Mouse (Mus musculus): ENCODE results near the gene Oasl1. TPM values are rescaled to one million over a fixed set of nuclear protein-coding genes. Genes with fewer than 3 reads are reported as not detected.
A peak's percentile ranks its signal among the peaks of the same experiment; 100 is the strongest.

Oasl1 gene
- polyA plus RNA-seq, 1 experiment from 2014 or later, result 0.46 TPM

DNA sequence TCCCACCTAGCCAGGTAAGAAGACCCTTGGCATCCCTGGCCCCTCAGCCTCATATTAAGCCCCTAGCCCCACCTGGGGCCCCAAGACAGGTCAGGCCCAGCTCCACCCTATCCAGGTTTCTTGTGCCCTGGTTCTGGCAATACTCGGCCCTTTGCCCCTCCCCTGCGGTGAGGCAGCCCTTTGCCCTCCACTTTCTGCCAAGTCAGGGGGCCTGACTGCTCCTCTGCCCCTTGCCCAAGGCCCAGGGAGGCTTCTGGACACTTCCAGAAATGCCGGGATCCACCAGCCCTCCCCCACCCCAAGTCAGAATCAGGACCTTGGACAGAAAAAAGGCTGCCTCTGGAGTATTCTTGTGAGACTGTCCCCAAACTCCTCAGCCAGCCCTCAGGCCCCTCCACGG, 46.0 kb downstream of the Oasl1 start:
- ATAC-seq (ENCODE audit: insufficient number of reproducible peaks, low FRiP score), result no peak
- Histone ChIP-seq H3K27me3 (replicated peaks) (peaks cover 45% of the 10 kb centered on the region), H3K27ac (ENCODE audit: poor library complexity, severe bottlenecking) (no peak overlapping the region), H3K9ac (no peak overlapping the region), H3K9me3 (replicated peaks) (no peaks in the 10 kb centered on the region), H3K4me1 (replicated peaks) (peaks cover 24% of the 10 kb centered on the region), H3K4me3 (no peak overlapping the region), H3K36me3 (no peaks in the 10 kb centered on the region), H3K4me2 (no peak overlapping the region)
- WGBS, result 15% methylated on average over 4 of the region's 4 CpGs

- WGBS, result 62% methylated on average over 13 of the region's 13 CpGs
- Histone ChIP-seq H3K36me3 (no peaks in the 10 kb centered on the region), H3K27me3 (replicated peaks) (peaks cover 45% of the 10 kb centered on the region), H3K4me3 (no peak overlapping the region), H3K9ac (no peak overlapping the region), H3K27ac (ENCODE audit: poor library complexity, severe bottlenecking) (no peak overlapping the region), H3K4me1 (replicated peaks) (peaks cover 17% of the 10 kb centered on the region), H3K4me2 (no peak overlapping the region), H3K9me3 (replicated peaks) (no peaks in the 10 kb centered on the region)
- ATAC-seq (ENCODE audit: insufficient number of reproducible peaks, low FRiP score), result no peak
Measured at GRCm38 (mm10) chr5:114969609-114970215, 46.7 kb downstream of the Oasl1 start.

DNA sequence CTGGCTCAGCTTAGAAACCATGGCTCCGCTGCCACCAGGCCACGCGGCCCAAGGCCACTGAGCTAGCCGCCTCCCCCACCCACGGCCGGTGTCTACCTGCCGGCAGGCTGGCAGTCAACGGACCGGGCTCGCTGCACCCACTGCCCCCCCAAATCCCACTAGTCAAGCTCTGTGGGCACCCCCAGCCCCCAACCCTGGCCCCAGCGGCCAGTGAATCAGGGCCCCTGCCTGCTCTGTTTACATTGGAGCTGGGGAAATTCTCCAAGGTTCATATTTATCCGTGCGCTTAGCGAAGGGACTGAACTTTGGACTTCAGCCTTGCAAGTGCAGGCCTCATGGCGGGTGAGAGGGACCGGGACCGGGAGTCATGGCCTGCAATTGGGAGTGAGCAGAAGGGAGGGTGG, 47.8 kb downstream of the Oasl1 start, which contains the start of gene Hnf1a:
TSS of gene Hnf1a (minus strand) at position 271 of the 404 bp plus-strand sequence.
- no peak within 1 kb of the TSS for H3K27ac ChIP-seq (ENCODE audit: poor library complexity, severe bottlenecking)
- no peak within 1 kb of the TSS for H3K9ac ChIP-seq
- H3K27me3 ChIP-seq (replicated peaks), result peaks cover 45% of the 10 kb centered on the region
- H3K4me2 ChIP-seq, result no peak within 1 kb of the TSS
- H3K4me1 ChIP-seq (replicated peaks), result 0 out of 2 replicates have a peak, but pooled peaks cover 7% of the 10 kb centered on the region
- H3K9me3 ChIP-seq (replicated peaks), result no peaks in the 10 kb centered on the region
- ATAC-seq (ENCODE audit: insufficient number of reproducible peaks, low FRiP score), result 0 out of 2 replicates have a peak, but pooled peaks have one; percentile 11
- no peak within 1 kb of the TSS for H3K4me3 ChIP-seq
- WGBS, result 80% methylated on average over 17 of the region's 17 CpGs
- no peaks in the 10 kb centered on the region for H3K36me3 ChIP-seq

DNA sequence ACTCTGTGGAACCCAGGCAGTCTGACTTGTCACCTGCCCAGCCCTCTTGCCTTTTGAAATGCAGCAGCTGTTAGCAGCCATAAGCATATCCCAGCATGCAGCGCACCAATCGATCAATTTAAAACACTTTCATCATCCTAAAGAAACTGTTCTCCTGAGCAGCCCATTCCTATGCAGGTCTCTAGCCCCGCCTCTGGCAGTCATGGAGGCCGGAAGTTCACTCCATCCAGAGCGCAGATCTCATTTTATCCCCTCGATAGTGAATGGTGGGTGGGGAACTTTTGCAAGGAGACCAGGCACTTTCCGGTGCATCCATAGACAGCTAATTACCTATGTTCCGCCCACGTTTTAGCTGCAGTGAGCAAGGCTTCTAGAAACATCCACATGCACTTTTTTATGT, 49.2 kb downstream of the Oasl1 start:
- H3K9ac ChIP-seq, result no peak overlapping the region
- no peaks in the 10 kb centered on the region for H3K36me3 ChIP-seq
- no peak for ATAC-seq (ENCODE audit: insufficient number of reproducible peaks, low FRiP score)
- H3K27ac ChIP-seq (ENCODE audit: poor library complexity, severe bottlenecking), result no peak overlapping the region
- 84% methylated on average over 9 of the region's 9 CpGs for WGBS
- H3K4me2 ChIP-seq, result no peak overlapping the region
- no peaks in the 10 kb centered on the region for H3K9me3 ChIP-seq (replicated peaks)
- H3K27me3 ChIP-seq (replicated peaks), result peaks cover 37% of the 10 kb centered on the region
- 0 out of 2 replicates have a peak, but pooled peaks cover 7% of the 10 kb centered on the region for H3K4me1 ChIP-seq (replicated peaks)
- no peak overlapping the region for H3K4me3 ChIP-seq

DNA sequence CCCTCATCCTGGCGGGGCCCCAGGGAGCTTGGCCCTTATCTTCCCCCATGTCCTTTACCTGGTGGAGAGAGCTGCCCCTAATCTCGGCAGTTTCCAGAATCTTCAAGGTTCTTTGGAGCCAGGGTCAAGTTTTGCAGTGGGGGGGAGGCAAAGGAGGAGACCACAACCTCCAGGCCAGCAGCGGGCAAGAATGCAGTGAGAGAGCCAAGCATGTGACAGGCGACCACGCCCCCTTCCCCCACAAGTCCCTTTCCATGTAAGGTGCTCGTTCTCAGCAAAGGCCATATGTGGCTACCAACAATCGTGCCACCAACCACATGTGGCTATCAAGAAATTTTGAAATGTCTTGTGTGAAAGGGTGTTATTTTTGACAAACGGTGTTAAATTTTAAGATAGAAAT, 50.1 kb downstream of the Oasl1 start:
- no peak overlapping the region for H3K4me3 ChIP-seq
- H3K36me3 ChIP-seq, result no peaks in the 10 kb centered on the region
- no peak overlapping the region for H3K4me2 ChIP-seq
- peaks cover 27% of the 10 kb centered on the region for H3K27me3 ChIP-seq (replicated peaks)
- no peak for ATAC-seq (ENCODE audit: insufficient number of reproducible peaks, low FRiP score)
- WGBS, result 65% methylated on average over 8 of the region's 8 CpGs
- H3K27ac ChIP-seq (ENCODE audit: poor library complexity, severe bottlenecking), result no peak overlapping the region
- no peaks in the 10 kb centered on the region for H3K9me3 ChIP-seq (replicated peaks)
- H3K9ac ChIP-seq, result no peak overlapping the region
- H3K4me1 ChIP-seq (replicated peaks), result 0 out of 2 replicates have a peak, but pooled peaks cover 3% of the 10 kb centered on the region

DNA sequence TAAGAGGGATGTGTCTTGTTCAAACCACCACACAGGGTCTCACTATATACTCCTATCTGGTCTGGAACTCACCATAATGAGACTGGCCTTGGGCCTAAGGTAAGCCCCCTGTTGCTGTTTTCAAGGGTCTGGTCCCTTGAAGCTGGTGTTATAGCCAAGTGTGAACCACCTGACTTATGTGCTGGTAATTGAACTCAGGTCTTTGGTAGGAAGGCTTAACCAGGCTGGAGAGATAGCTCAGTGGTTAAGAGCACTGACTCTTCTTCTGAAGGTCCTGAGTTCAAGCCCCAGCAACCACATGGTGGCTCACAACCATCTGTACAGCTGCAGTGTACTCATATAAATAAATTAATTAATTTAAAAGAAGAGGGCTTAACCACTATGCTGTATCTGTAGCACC, 53.9 kb downstream of the Oasl1 start:
- Histone ChIP-seq H3K9me3 (replicated peaks) (no peaks in the 10 kb centered on the region), H3K4me2 (no peak overlapping the region), H3K9ac (no peak overlapping the region), H3K4me3 (no peak overlapping the region), H3K27ac (ENCODE audit: poor library complexity, severe bottlenecking) (no peak overlapping the region), H3K27me3 (replicated peaks) (no peaks in the 10 kb centered on the region), H3K4me1 (replicated peaks) (peaks cover 12% of the 10 kb centered on the region), H3K36me3 (no peaks in the 10 kb centered on the region)
- no peak for ATAC-seq (ENCODE audit: insufficient number of reproducible peaks, low FRiP score)

DNA sequence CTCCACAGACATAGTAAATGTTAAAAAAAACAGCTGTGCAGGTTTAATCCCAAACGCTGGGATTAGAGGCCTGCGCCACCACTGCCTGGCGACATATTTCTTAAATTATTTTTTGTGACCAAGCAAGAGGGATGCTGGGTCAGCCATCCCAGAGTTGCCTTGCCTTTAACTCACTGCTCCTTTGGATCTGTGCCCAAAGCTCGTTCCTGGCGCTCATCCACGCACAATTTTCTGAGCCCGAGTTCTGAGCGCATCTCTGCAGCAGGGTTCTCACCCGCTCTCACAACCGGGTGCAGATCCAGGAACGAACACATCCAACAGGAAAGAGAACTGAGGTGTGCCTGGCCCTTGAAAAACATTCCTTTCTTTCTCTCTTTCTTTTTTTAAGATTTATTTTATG, 55.4 kb downstream of the Oasl1 start:
- Histone ChIP-seq H3K4me2 (no peak overlapping the region), H3K27ac (ENCODE audit: poor library complexity, severe bottlenecking) (no peak overlapping the region), H3K9me3 (replicated peaks) (peaks cover 2% of the 10 kb centered on the region; the same call in 1 of the 2 replicates), H3K27me3 (replicated peaks) (no peaks in the 10 kb centered on the region), H3K9ac (no peak overlapping the region), H3K4me3 (no peak overlapping the region), H3K36me3 (no peaks in the 10 kb centered on the region), H3K4me1 (replicated peaks) (peaks cover 12% of the 10 kb centered on the region)
- WGBS, result 59% methylated on average over 11 of the region's 11 CpGs
- ATAC-seq (ENCODE audit: insufficient number of reproducible peaks, low FRiP score), result no peak

- H3K27ac ChIP-seq (ENCODE audit: poor library complexity, severe bottlenecking), result no peak overlapping the region
- no peaks in the 10 kb centered on the region for H3K36me3 ChIP-seq
- ATAC-seq (ENCODE audit: insufficient number of reproducible peaks, low FRiP score), result no peak
- peaks cover 12% of the 10 kb centered on the region for H3K4me1 ChIP-seq (replicated peaks)
- peaks cover 3% of the 10 kb centered on the region; the same call in 1 of the 2 replicates for H3K9me3 ChIP-seq (replicated peaks)
- peak overlapping the region; percentile 53 for H3K4me3 ChIP-seq
- H3K27me3 ChIP-seq (replicated peaks), result no peaks in the 10 kb centered on the region
- 6% methylated on average over 6 of the region's 6 CpGs for WGBS
- peak overlapping the region; percentile 92 for H3K4me2 ChIP-seq
- H3K9ac ChIP-seq, result peak overlapping the region; percentile 63; the same call in 1 of the 2 replicates
Measured at GRCm38 (mm10) chr5:114978888-114979249, 55.8 kb downstream of the Oasl1 start.

- peak overlapping the region; percentile 53 for H3K4me3 ChIP-seq
- H3K4me2 ChIP-seq, result peak overlapping the region; percentile 92
- no peaks in the 10 kb centered on the region for H3K36me3 ChIP-seq
- peaks cover 3% of the 10 kb centered on the region; the same call in 1 of the 2 replicates for H3K9me3 ChIP-seq (replicated peaks)
- H3K27ac ChIP-seq (ENCODE audit: poor library complexity, severe bottlenecking), result no peak overlapping the region
- 4% methylated on average over 32 of the region's 32 CpGs for WGBS
- H3K9ac ChIP-seq, result peak overlapping the region; percentile 63
- peak; percentile 84 for ATAC-seq (ENCODE audit: insufficient number of reproducible peaks, low FRiP score)
- H3K27me3 ChIP-seq (replicated peaks), result no peaks in the 10 kb centered on the region
- H3K4me1 ChIP-seq (replicated peaks), result peaks cover 12% of the 10 kb centered on the region
Measured at GRCm38 (mm10) chr5:114979250-114980121, 56.4 kb downstream of the Oasl1 start.

DNA sequence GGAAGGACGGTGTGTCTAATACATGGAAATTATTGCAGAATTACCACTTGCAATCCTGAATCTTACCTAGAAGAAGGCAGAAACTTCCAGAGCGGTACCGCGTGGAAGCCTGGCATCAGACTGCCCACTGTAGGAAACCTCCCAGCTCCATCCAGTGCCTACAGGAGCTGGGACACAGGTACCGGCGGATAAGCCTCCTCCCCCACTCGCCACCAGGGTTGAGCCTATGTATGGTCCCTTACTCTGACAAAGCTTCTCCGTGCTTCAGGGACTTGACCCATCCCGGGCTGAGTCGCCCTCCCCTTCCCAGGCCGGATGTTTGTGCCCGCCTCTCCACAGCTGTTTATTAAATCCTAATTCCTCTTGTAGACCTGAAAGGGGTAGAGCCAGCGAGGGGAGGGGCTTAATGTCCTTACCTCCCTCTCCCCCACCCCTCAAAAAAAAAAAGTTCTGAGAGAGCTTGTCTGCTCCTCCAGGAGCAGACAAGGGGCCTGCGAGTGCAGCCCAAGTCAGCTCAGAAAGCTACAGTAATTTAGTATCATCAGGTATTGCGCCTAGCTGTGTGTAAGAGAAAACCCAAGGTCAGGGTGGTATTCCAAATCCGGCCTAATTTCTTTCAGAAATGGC, 57.2 kb downstream of the Oasl1 start:
- no peaks in the 10 kb centered on the region for H3K36me3 ChIP-seq
- no peaks in the 10 kb centered on the region for H3K27me3 ChIP-seq (replicated peaks)
- H3K27ac ChIP-seq (ENCODE audit: poor library complexity, severe bottlenecking), result no peak overlapping the region
- 19% methylated on average over 16 of the region's 16 CpGs for WGBS
- peak overlapping the region; percentile 53 for H3K4me3 ChIP-seq
- H3K9me3 ChIP-seq (replicated peaks), result peaks cover 3% of the 10 kb centered on the region; the same call in 1 of the 2 replicates
- peak; percentile 30; the same call in 1 of the 2 replicates for ATAC-seq (ENCODE audit: insufficient number of reproducible peaks, low FRiP score)
- H3K9ac ChIP-seq, result peak overlapping the region; percentile 63
- H3K4me2 ChIP-seq, result peak overlapping the region; percentile 92
- peaks cover 12% of the 10 kb centered on the region for H3K4me1 ChIP-seq (replicated peaks)

GRCm38 (mm10) chr5:114982001-114982400, 59.0 kb downstream of the Oasl1 start:
- Histone ChIP-seq H3K4me1 (replicated peaks) (peaks cover 12% of the 10 kb centered on the region), H3K9me3 (replicated peaks) (peaks cover 3% of the 10 kb centered on the region; the same call in 1 of the 2 replicates), H3K27ac (ENCODE audit: poor library complexity, severe bottlenecking) (no peak overlapping the region), H3K36me3 (no peaks in the 10 kb centered on the region), H3K4me2 (no peak overlapping the region), H3K27me3 (replicated peaks) (no peaks in the 10 kb centered on the region), H3K9ac (no peak overlapping the region), H3K4me3 (no peak overlapping the region)
- no peak for ATAC-seq (ENCODE audit: insufficient number of reproducible peaks, low FRiP score)
- WGBS, result 39% methylated on average over 15 of the region's 15 CpGs

Data from heart, embryonic 12.5 days (tissue).